Mouse (Mus musculus) MEL (cell line): Measurements from ENCODE around the gene Vps39. TPM values are rescaled to one million over a fixed set of nuclear protein-coding genes. Genes with fewer than 3 reads are reported as not detected.

Experiments used
- DNase-seq: peaks from one replicate; pipeline ENCODE4 v3.0.0; 2011; ENCODE audit warnings: low read depth, low spot score
- H3K27ac ChIP-seq: 2 replicates; pipeline ENCODE4 v1.5.1; 2012; ENCODE audit warnings: low read depth, mild to moderate bottlenecking, control low read depth, low read length, moderate library complexity; ENCODE audit not compliant: control insufficient read depth
- H3K27me3 ChIP-seq, 2 experiments: fragments of 150-350 bp in 1 of 2; sonication (generic) in 1 of 2; 2 replicates each; pipeline ENCODE4 v1.6.1; 2012; ENCODE audit warnings: low read length in 2 of 2, mild to moderate bottlenecking in 2 of 2, improper control_type of control experiment in 1 of 2, moderate library complexity in 1 of 2; ENCODE audit not compliant: insufficient read depth in 2 of 2, control insufficient read depth in 1 of 2
- H3K36me3 ChIP-seq, 2 experiments: 2 replicates each; pipeline ENCODE4 v1.6.1; 2012 to 2014; ENCODE audit warnings: low read length in 2 of 2, improper control_type of control experiment in 1 of 2, inconsistent platforms in 1 of 2, mild to moderate bottlenecking in 1 of 2; ENCODE audit not compliant: insufficient read depth in 2 of 2, control insufficient read depth in 1 of 2
- H3K4me1 ChIP-seq, 2 experiments: fragments of 150-350 bp in 1 of 2; sonication (generic) in 1 of 2; 2 replicates each; pipeline ENCODE4 v1.6.1; 2012; ENCODE audit warnings: low read length in 2 of 2, improper control_type of control experiment in 1 of 2, mild to moderate bottlenecking in 1 of 2; ENCODE audit not compliant: insufficient read depth in 2 of 2, control insufficient read depth in 1 of 2
- H3K4me3 ChIP-seq, 2 experiments: fragments of 150-350 bp in 1 of 2; sonication (generic) in 1 of 2; 2 replicates each; pipeline ENCODE4 v1.5.1; 2012; ENCODE audit warnings: low read depth in 2 of 2, low read length in 2 of 2, mild to moderate bottlenecking in 2 of 2, moderate library complexity in 2 of 2, control low read depth in 1 of 2, improper control_type of control experiment in 1 of 2; ENCODE audit not compliant: control insufficient read depth in 1 of 2, insufficient read depth in 1 of 2
- H3K79me2 ChIP-seq: 2 replicates; pipeline ENCODE4 v1.6.1; 2012; ENCODE audit warnings: mild to moderate bottlenecking, low read length, moderate library complexity; ENCODE audit not compliant: control insufficient read depth, poor library complexity, insufficient read depth
- H3K9ac ChIP-seq: 2 replicates; pipeline ENCODE4 v1.6.1; 2012; ENCODE audit warnings: low read depth, mild to moderate bottlenecking, control low read depth, low read length, moderate library complexity; ENCODE audit not compliant: control insufficient read depth, poor library complexity, severe bottlenecking
- H3K9me3 ChIP-seq: fragments of 150-350 bp; sonication (generic); replicated peaks from 2 replicates; pipeline ENCODE4 v1.6.1; 2012; ENCODE audit warnings: mild to moderate bottlenecking, low read length, improper control_type of control experiment, moderate library complexity; ENCODE audit not compliant: insufficient read depth
- BHLHE40 ChIP-seq: IDR thresholded peaks from 2 replicates; pipeline ENCODE4 v1.6.1; 2012; ENCODE audit warnings: low read depth, mild to moderate bottlenecking, inconsistent platforms, low read length, improper control_type of control experiment, borderline replicate concordance
- CHD1 ChIP-seq: IDR thresholded peaks from 2 replicates; pipeline ENCODE4 v1.6.1; 2012; ENCODE audit warnings: low read depth, mild to moderate bottlenecking, inconsistent platforms, low read length, improper control_type of control experiment
- CTCF ChIP-seq, 3 experiments: IDR thresholded peaks in 2 of 3; conservative IDR thresholded peaks in 1 of 3; 2 replicates each; pipeline ENCODE4 v1.5.1; 2011 to 2012; ENCODE audit warnings: low read length in 3 of 3, low read depth in 2 of 3, mild to moderate bottlenecking in 2 of 3, improper control_type of control experiment in 1 of 3, inconsistent platforms in 1 of 3, mixed read lengths in 1 of 3, moderate library complexity in 1 of 3; ENCODE audit not compliant: control insufficient read depth in 1 of 3, insufficient read depth in 1 of 3, poor library complexity in 1 of 3, severe bottlenecking in 1 of 3
- E2F4 ChIP-seq: IDR thresholded peaks from 2 replicates; pipeline ENCODE4 v1.6.1; 2011; ENCODE audit warnings: low read depth, low read length, improper control_type of control experiment, borderline replicate concordance
- ELF1 ChIP-seq: IDR thresholded peaks from 2 replicates; pipeline ENCODE4 v1.6.1; 2014; ENCODE audit warnings: low read depth, mild to moderate bottlenecking, inconsistent platforms, low read length, improper control_type of control experiment, moderate library complexity
- GATA1 ChIP-seq: IDR thresholded peaks from 2 replicates; pipeline ENCODE4 v1.6.1; 2011; ENCODE audit warnings: low read depth, low read length, improper control_type of control experiment
- HCFC1 ChIP-seq: IDR thresholded peaks from 2 replicates; pipeline ENCODE4 v1.6.1; 2012; ENCODE audit warnings: low read depth, mild to moderate bottlenecking, inconsistent platforms, low read length, improper control_type of control experiment, moderate library complexity
- MAX ChIP-seq: IDR thresholded peaks from 2 replicates; pipeline ENCODE4 v1.6.1; 2011; ENCODE audit warnings: low read length, improper control_type of control experiment
- MAZ ChIP-seq: IDR thresholded peaks from 2 replicates; pipeline ENCODE4 v1.6.1; 2012; ENCODE audit warnings: low read depth, mild to moderate bottlenecking, inconsistent platforms, low read length, improper control_type of control experiment
- MEF2A ChIP-seq: IDR thresholded peaks from 2 replicates; pipeline ENCODE4 v1.6.1; 2014; ENCODE audit warnings: low read depth, mild to moderate bottlenecking, inconsistent platforms, low read length, improper control_type of control experiment; ENCODE audit not compliant: poor library complexity, insufficient replicate concordance, severe bottlenecking; ENCODE audit errors: extremely low read depth
- MXI1 ChIP-seq: IDR thresholded peaks from 2 replicates; pipeline ENCODE4 v1.6.1; 2011; ENCODE audit warnings: mild to moderate bottlenecking, low read depth, low read length, improper control_type of control experiment
- MYB ChIP-seq: IDR thresholded peaks from 2 replicates; pipeline ENCODE4 v1.6.1; 2011; ENCODE audit warnings: mild to moderate bottlenecking, low read depth, low read length, improper control_type of control experiment
- POLR2A ChIP-seq, 2 experiments: IDR thresholded peaks; 2 replicates each; pipeline ENCODE4 v1.6.1; 2011 to 2012; ENCODE audit warnings: low read length in 2 of 2, mild to moderate bottlenecking in 2 of 2, control low read depth in 1 of 2, improper control_type of control experiment in 1 of 2, low read depth in 1 of 2, moderate library complexity in 1 of 2; ENCODE audit not compliant: control insufficient read depth in 1 of 2, insufficient read depth in 1 of 2, poor library complexity in 1 of 2
- POLR2AphosphoS5 ChIP-seq: IDR thresholded peaks from 2 replicates; pipeline ENCODE4 v1.6.1; 2012; ENCODE audit warnings: low read depth, borderline replicate concordance, mild to moderate bottlenecking, inconsistent platforms, low read length, moderate library complexity, mixed read lengths
- RAD21 ChIP-seq: IDR thresholded peaks from 2 replicates; pipeline ENCODE4 v1.6.1; 2011; ENCODE audit warnings: mild to moderate bottlenecking, low read depth, low read length, improper control_type of control experiment
- RCOR1 ChIP-seq: IDR thresholded peaks from 2 replicates; pipeline ENCODE4 v1.6.1; 2012; ENCODE audit warnings: low read depth, mild to moderate bottlenecking, inconsistent platforms, low read length, improper control_type of control experiment
- SIN3A ChIP-seq: IDR thresholded peaks from 2 replicates; pipeline ENCODE4 v1.6.1; 2012; ENCODE audit warnings: low read length, improper control_type of control experiment, inconsistent platforms
- SMC3 ChIP-seq: IDR thresholded peaks from 2 replicates; pipeline ENCODE4 v1.6.1; 2011; ENCODE audit warnings: low read depth, low read length, improper control_type of control experiment
- TAL1 ChIP-seq: IDR thresholded peaks from 2 replicates; pipeline ENCODE4 v1.6.1; 2012; ENCODE audit warnings: mild to moderate bottlenecking, inconsistent platforms, low read length, moderate library complexity, mixed read lengths
- TBP ChIP-seq: IDR thresholded peaks from 2 replicates; pipeline ENCODE4 v1.8.0; 2011; ENCODE audit warnings: low read depth, low read length, improper control_type of control experiment
- UBTF ChIP-seq: IDR thresholded peaks from 2 replicates; pipeline ENCODE4 v1.6.1; 2012; ENCODE audit warnings: low read depth, mild to moderate bottlenecking, inconsistent platforms, low read length, improper control_type of control experiment, moderate library complexity, borderline replicate concordance; ENCODE audit not compliant: insufficient read depth
- USF1 ChIP-seq: IDR thresholded peaks from 2 replicates; pipeline ENCODE4 v1.6.1; 2014; ENCODE audit warnings: low read depth, mild to moderate bottlenecking, inconsistent platforms, low read length, improper control_type of control experiment, moderate library complexity
- USF2 ChIP-seq, 2 experiments: IDR thresholded peaks; 2 replicates each; pipeline ENCODE4 v1.6.1; 2011 to 2012; ENCODE audit warnings: improper control_type of control experiment in 2 of 2, low read length in 2 of 2, borderline replicate concordance in 1 of 2, inconsistent platforms in 1 of 2, low read depth in 1 of 2, mild to moderate bottlenecking in 1 of 2; ENCODE audit not compliant: insufficient read depth in 1 of 2
- ZNF384 ChIP-seq: IDR thresholded peaks from 2 replicates; pipeline ENCODE4 v1.6.1; 2012; ENCODE audit warnings: low read depth, mild to moderate bottlenecking, inconsistent platforms, low read length, improper control_type of control experiment
- polyA plus RNA-seq, 2 experiments: library from polyadenylated mRNA; stranded (reverse) in 1 of 2; unstranded in 1 of 2; fragments of >175 nt in 1 of 2; fragments of >200 nt in 1 of 2; gene quantifications; 2 replicates each; pipeline versions ENCODE4 v1.2.1 to v1.2.4; 2012; ENCODE audit warnings: low replicate concordance in 2 of 2, low read depth in 1 of 2; ENCODE audit not compliant: insufficient read length in 2 of 2, insufficient read depth in 1 of 2, missing spikeins in 1 of 2
- total RNA-seq: library from RNA; depleted of rRNA; stranded (reverse); fragments of 300-350 nt; gene quantifications from 2 replicates; pipeline ENCODE4 v1.2.3, GENCODE M21; 2012

Gene Vps39
- total and polyA plus RNA-seq, 3 experiments, result 19.6 to 20.9 TPM; not detected in 1

- no peaks in the 10 kb centered on the region for H3K79me2 ChIP-seq
- no peaks in the 10 kb centered on the region for H3K4me1 ChIP-seq
- no peaks in the 10 kb centered on the region; a peak in 1 of 4 replicates for H3K27me3 ChIP-seq
- H3K4me3 ChIP-seq, result no peak overlapping the region
- H3K36me3 ChIP-seq, result no peaks in the 10 kb centered on the region; a peak in 1 of 4 replicates
- H3K9ac ChIP-seq, result no peak overlapping the region
- no peak overlapping the region for H3K27ac ChIP-seq
- TF ChIP-seq GATA1 (no peak), POLR2AphosphoS5 (no peak), POLR2A (IDR thresholded peaks at IDR 0.05; ENCODE audit: control insufficient read depth in 1 of 2, insufficient read depth in 1 of 2, low read depth in 1 of 2, low read length in 2 of 2, poor library complexity in 1 of 2) (no peak), TAL1 (no peak), RCOR1 (no peak), USF2 (IDR thresholded peaks at IDR 0.05; ENCODE audit: borderline replicate concordance in 1 of 2, insufficient read depth in 1 of 2, low read depth in 1 of 2, low read length in 2 of 2) (no peak), MAZ (no peak), CHD1 (no peak), SMC3 (no peak)
- no peaks in the 10 kb centered on the region for H3K9me3 ChIP-seq
- no peak for DNase-seq
Observed at GRCm38 (mm10) chr2:120315077-120315476, 37.9 kb downstream of the Vps39 start.

GRCm38 (mm10) chr2:120314487-120314886, 38.5 kb downstream of the Vps39 start:
- no peak overlapping the region for H3K27ac ChIP-seq
- TF ChIP-seq TAL1 (no peak), USF1 (no peak), SIN3A (no peak), GATA1 (no peak), HCFC1 (no peak), E2F4 (no peak), USF2 (IDR thresholded peaks at IDR 0.05; ENCODE audit: borderline replicate concordance in 1 of 2, insufficient read depth in 1 of 2, low read depth in 1 of 2, low read length in 2 of 2) (no peak), UBTF (no peak), ELF1 (no peak), ZNF384 (no peak), MXI1 (no peak), MAX (no peak), TBP (no peak), MEF2A (no peak), BHLHE40 (no peak), SMC3 (no peak), MYB (no peak), RAD21 (no peak), CTCF (IDR thresholded peaks at IDR 0.05 in 2 of 3, conservative IDR thresholded peaks at IDR 0.05 in 1 of 3; ENCODE audit: control insufficient read depth in 1 of 3, insufficient read depth in 1 of 3, low read depth in 2 of 3, low read length in 3 of 3, poor library complexity in 1 of 3, severe bottlenecking in 1 of 3) (no peak)
- TF ChIP-seq, all 39 proteins: peak for 0
- Histone ChIP-seq H3K9me3 (no peaks in the 10 kb centered on the region), H3K79me2 (no peaks in the 10 kb centered on the region), H3K36me3 (no peaks in the 10 kb centered on the region; a peak in 1 of 4 replicates), H3K9ac (no peak overlapping the region), H3K27me3 (no peaks in the 10 kb centered on the region; a peak in 1 of 4 replicates), H3K4me3 (no peak overlapping the region), H3K4me1 (no peaks in the 10 kb centered on the region)
- no peak for DNase-seq
